ENCODE assay signal across 20 mouse cellular contexts in genomic region chr4:62440544-62440943, GRCm38 (mm10). TPM values are rescaled to one million over a fixed set of nuclear protein-coding genes. Genes with fewer than 3 reads are reported as not detected.
DNase-seq lines count a peak whose midpoint lies in the region; ATAC-seq lines count a peak whose summit lies in the region.
"Had no signal": no experiment of that assay in that cellular context is flagged by ENCODE, and none has a peak within 500 bp of the region (broad histone marks: within the 10 kb centered on the region; RNA-seq: fewer than 3 reads in every experiment).

No protein-coding gene starts in this region.

- 72% methylated on average over 4 of the region's 4 CpGs for WGBS in kidney, embryonic 15.5 days

- H3K9ac ChIP-seq in kidney, embryonic 15.5 days = no peak overlapping the region
- H3K9ac ChIP-seq: heart, embryonic 15.5 days; liver, embryonic 15.5 days; midbrain, embryonic 15.5 days had no signal

- peak; percentile 80 to 81 for DNase-seq in kidney, adult 8-10 months
- DNase-seq in cerebellum, adult 18-20 months = peak; percentile 83 to 89
- peak; percentile 81 to 87 for DNase-seq in cerebellum, postnatal 14 days
- peak; percentile 63 to 85 for DNase-seq in kidney, postnatal 25 days
- DNase-seq in layer of hippocampus, postnatal 25 days (ENCODE audit: extremely low spot score in 1 of 2, low spot score in 1 of 2) = no peak
- DNase-seq in left cerebral cortex, adult 8-10 months (ENCODE audit: low spot score in 2 of 2) = no peak
- DNase-seq: heart, adult 18-20 months; layer of hippocampus, postnatal 36 days; spleen, adult 18-20 months had no signal

- no peaks in the 10 kb centered on the region for H3K9me3 ChIP-seq in kidney, embryonic 15.5 days (replicated peaks)
- H3K9me3 ChIP-seq: embryonic facial prominence, embryonic 10.5 days; heart, embryonic 15.5 days; hindbrain, embryonic 10.5 days; liver, embryonic 15.5 days; midbrain, embryonic 15.5 days had no signal

- H3K36me3 ChIP-seq in kidney, embryonic 15.5 days = no peaks in the 10 kb centered on the region
- H3K36me3 ChIP-seq: embryonic facial prominence, embryonic 10.5 days; heart, embryonic 15.5 days; hindbrain, embryonic 10.5 days; liver, embryonic 15.5 days; midbrain, embryonic 15.5 days had no signal

- no peak overlapping the region for H3K4me2 ChIP-seq in kidney, embryonic 15.5 days
- H3K4me2 ChIP-seq: heart, embryonic 15.5 days; liver, embryonic 15.5 days; midbrain, embryonic 15.5 days had no signal

- no peak overlapping the region for H3K4me3 ChIP-seq in kidney, embryonic 15.5 days (replicated peaks)
- H3K4me3 ChIP-seq: embryonic facial prominence, embryonic 10.5 days; heart, embryonic 15.5 days; hindbrain, embryonic 10.5 days; liver, embryonic 15.5 days; midbrain, embryonic 15.5 days had no signal

- no peaks in the 10 kb centered on the region for H3K27me3 ChIP-seq in kidney, embryonic 15.5 days
- H3K27me3 ChIP-seq: heart, embryonic 15.5 days; liver, embryonic 15.5 days; midbrain, embryonic 15.5 days had no signal

- no peak overlapping the region for H3K27ac ChIP-seq in kidney, embryonic 15.5 days
- H3K27ac ChIP-seq: embryonic facial prominence, embryonic 10.5 days; heart, embryonic 15.5 days; hindbrain, embryonic 10.5 days; liver, embryonic 15.5 days; midbrain, embryonic 15.5 days had no signal

- H3K4me1 ChIP-seq in kidney, embryonic 15.5 days = 0 out of 2 replicates have a peak, but pooled peaks cover 6% of the 10 kb centered on the region
- H3K4me1 ChIP-seq: embryonic facial prominence, embryonic 10.5 days; heart, embryonic 15.5 days; hindbrain, embryonic 10.5 days; liver, embryonic 15.5 days; midbrain, embryonic 15.5 days had no signal

- ATAC-seq in kidney, embryonic 15.5 days (replicated peaks; ENCODE audit: low FRiP score) = no peak
- ATAC-seq: forebrain, embryonic 14.5 days; lung, postnatal 0 days; midbrain, embryonic 15.5 days had no signal

RNA-seq across cellular contexts. Expression of gene Rnf183, which starts 5.5 kb away (rescaled TPM):
- 0.29 and 0.35 TPM in 2 replicates for polyA plus RNA-seq in kidney, embryonic 15.5 days (2015; fragmentation: Nextera tagmentation; extraction: Ambion mirVana)
- total RNA-seq in layer of hippocampus, postnatal 25 days (2021) = not detected
- total RNA-seq in left cerebral cortex, adult 8-10 months (2022) = not detected
- total RNA-seq: heart, adult 18-20 months; layer of hippocampus, postnatal 36 days; megakaryocyte progenitor cell, adult 5-6 weeks had no signal
- polyA plus RNA-seq: embryonic facial prominence, embryonic 10.5 days; forebrain, embryonic 14.5 days; heart, embryonic 15.5 days; hindbrain, embryonic 10.5 days; limb, embryonic 11.5 days; liver, embryonic 15.5 days; lung, postnatal 0 days; stomach, embryonic 14.5 days had no signal

RNA-seq across cellular contexts. Expression of gene Wdr31, which starts 30.2 kb away (rescaled TPM):
- 11.8 and 13.6 TPM in 2 replicates for polyA plus RNA-seq in kidney, embryonic 15.5 days (2015; fragmentation: Nextera tagmentation; extraction: Ambion mirVana)
- 1 to 10 TPM; 6.7 to 8.5 TPM for total RNA-seq in layer of hippocampus, postnatal 25 days (2021)
- 10 to 100 TPM in 2 of 4 experiments, 1 to 10 TPM in 2; 9.1 to 11.4 (median 10.6) TPM for total RNA-seq in left cerebral cortex, adult 8-10 months (2022)

RNA-seq across cellular contexts. Expression of gene Prpf4, which starts 31.9 kb away (rescaled TPM):
- polyA plus RNA-seq in kidney, embryonic 15.5 days (2015; fragmentation: Nextera tagmentation; extraction: Ambion mirVana) = 23.5 and 24.9 TPM in 2 replicates
- total RNA-seq in layer of hippocampus, postnatal 25 days (2021) = 10 to 100 TPM; 12.4 to 12.6 TPM
- 10 to 100 TPM; 11.4 to 13.8 (median 12.6) TPM for total RNA-seq in left cerebral cortex, adult 8-10 months (2022)

RNA-seq across cellular contexts. Expression of gene Cdc26, which starts 32.1 kb away (rescaled TPM):
- polyA plus RNA-seq in kidney, embryonic 15.5 days (2015; fragmentation: Nextera tagmentation; extraction: Ambion mirVana) = 161 and 178 TPM in 2 replicates
- total RNA-seq in layer of hippocampus, postnatal 25 days (2021) = 10 to 100 TPM; 43.0 to 51.1 TPM
- total RNA-seq in left cerebral cortex, adult 8-10 months (2022) = 10 to 100 TPM; 47.8 to 58.0 (median 54.3) TPM

RNA-seq across cellular contexts. Expression of gene Bspry, which starts 39.3 kb away (rescaled TPM):
- polyA plus RNA-seq in kidney, embryonic 15.5 days (2015; fragmentation: Nextera tagmentation; extraction: Ambion mirVana) = 19.5 and 21.3 TPM in 2 replicates
- total RNA-seq in layer of hippocampus, postnatal 25 days (2021) = under 1 TPM; 0.20 to 0.38 TPM
- total RNA-seq in left cerebral cortex, adult 8-10 months (2022) = under 1 TPM in 3 of 4 experiments, not detected in 1; 0.32 to 0.61 (median 0.41) TPM
- total RNA-seq: megakaryocyte progenitor cell, adult 5-6 weeks had no signal

Comparison
In these comparisons a context has a peak if more than half of its experiments do, and no peak if none do; other contexts are left out.
1. DNase-seq: peak in kidney, adult 8-10 months (2 of 2), cerebellum, adult 18-20 months (2 of 2), cerebellum, postnatal 14 days (2 of 2) and kidney, postnatal 25 days (2 of 2); none in layer of hippocampus, postnatal 25 days (0 of 2) and left cerebral cortex, adult 8-10 months (0 of 2).